Mouse (Mus musculus): ENCODE results near the gene Bnipl.
A peak's percentile ranks its signal among the peaks of the same experiment; 100 is the strongest.

Gene Bnipl

DNA sequence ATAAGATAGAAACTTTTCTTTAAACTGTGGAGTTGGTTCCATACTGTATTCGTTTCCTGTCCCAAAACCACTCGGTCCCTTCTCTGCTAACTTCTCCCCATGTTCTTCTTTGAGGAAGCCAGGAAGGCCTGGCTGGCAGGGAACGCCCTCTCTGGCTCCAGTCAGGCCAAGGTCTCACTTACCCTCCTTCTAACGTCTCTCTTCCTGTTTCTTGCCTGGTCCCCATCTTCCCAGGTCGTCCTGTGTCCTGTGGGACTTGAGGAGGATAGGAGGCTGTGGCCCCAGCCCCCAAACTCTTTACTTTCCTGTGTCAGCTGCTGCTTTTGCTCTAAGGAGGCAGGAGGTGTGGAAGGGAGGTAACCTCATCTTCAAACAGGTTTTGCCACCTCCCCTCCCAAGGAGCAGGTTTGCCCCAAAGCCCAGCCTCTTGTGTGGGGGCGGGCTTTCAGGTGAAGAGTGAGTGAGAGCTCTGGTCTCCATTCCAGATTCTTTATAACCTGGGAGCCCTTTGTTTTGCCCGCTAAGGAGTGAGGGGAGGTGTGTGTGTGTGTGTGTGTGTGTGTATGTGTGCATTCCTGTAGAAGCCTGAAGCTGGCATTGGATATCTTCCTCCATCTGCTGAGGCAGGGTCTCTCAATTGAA is at the start of gene Bnipl:
Gene Bnipl, minus strand, starts transcription at position 411 of the 642 bp plus-strand sequence.
- no peak for DNase-seq

DNA sequence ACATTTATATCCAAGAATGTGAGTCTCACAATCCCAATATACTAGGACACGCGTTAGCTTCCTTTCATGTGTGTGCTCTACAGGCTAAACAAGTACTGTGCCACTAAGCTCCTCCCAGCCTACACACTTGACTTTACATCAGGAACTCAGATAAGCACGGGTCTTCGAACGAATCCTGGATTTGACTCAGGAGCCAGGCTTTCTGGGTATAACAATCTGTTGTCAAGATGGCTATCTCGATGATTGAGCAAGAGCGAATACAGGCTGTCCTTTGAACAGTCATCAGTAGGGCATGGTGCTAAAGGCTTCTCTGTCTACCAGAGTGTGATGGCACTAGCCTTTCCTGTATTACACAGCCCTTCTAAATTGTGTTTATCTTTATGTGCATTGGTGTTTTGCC is 47.0 kb upstream of the Bnipl start:
- DNase-seq, result no peak

DNA sequence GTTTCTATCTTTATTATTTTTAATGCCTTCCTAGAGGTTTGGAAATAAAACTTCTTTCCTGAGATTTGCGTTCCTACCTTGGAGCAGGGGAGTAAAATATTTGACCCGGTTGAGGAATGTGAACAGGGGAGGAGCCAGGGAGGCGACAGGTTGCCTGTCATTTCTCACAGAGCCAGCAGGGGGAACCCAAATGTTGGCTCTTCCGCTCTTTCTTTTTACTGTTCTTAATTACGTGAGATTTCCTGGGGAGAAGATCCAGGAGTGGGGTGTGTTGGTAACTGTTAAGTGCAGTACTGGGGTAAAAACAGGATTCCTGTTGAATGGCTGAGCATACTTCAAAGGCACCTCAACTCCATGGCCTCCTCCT is 45.1 kb upstream of the Bnipl start:
- peak in 1 of 2 experiments; percentile 53 for DNase-seq

DNA sequence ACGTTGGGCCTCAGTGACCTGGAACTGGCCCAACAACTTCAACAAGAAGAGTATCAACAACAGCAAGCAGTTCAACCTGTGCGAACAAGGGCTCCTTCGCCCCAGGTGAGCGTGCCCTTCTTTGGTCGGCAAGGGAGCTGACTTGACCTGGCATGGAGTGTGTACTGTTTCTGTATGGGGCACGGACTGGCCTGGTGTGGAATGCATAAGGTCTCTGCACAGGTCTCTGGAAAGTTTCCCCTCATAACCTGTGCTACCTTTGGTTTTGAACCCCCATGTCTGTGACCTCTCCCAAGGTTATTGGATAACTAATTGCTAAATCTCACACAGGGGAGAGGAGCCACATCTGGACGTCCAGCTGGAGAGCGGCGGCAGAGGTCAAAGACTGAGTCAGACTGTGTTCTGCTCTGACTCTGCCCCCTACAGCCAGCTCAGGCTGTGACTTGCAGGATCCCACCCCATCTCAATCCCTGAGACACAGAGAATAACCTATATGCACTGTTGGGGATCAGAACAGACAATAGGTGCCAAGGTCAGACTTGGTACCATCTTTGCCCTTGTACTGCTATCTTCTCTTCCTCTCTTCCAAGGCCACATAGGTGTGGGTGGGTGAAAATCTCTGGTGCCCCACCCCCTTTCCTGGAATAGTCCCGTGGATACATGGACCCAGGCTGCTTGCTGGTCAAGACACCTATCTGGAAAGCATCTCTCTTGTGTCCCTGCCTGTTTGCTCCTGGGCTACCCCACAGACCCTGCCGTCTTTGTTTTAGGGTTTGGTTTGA is 44.5 kb upstream of the Bnipl start:
- no peak for DNase-seq

DNA sequence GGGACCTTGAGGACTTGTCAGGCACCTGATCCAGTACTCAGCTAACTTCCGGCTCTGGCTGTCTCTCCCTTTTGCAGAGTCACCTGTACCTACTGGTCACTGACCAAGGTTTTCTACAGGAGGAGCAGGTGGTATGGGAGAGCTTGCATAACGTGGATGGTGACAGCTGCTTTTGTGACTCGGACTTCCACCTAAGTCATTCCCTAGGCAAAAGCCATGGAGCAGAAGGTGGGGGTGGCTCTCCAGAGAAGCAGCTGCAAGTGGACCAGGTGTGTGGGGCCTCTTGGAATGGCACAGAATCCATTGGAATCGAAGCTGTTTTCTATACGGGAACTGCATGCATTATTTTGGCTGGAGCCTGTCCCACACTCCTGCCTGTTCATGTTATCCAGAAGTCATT is 43.7 kb upstream of the Bnipl start:
- DNase-seq, result no peak

DNA sequence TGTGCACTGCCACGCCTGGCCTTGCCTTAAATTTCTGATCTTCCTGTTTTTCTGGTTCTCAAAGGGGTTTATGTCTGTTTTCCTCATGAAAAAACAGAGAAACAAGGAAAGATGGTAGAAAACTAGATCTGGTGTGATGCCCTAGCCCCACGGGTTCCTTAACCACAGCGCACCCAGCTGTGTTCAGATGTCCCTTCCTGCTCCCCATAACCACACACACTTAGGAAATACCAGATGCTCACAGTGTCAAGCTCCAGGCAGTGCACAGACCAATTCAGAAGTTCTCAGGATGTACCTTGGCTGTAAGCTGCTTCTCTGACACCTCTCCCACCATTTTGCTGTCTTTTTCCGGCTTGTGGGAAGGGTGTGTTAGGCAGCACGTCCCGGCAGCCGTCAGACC is 43.3 kb upstream of the Bnipl start:
- no peak for DNase-seq

DNA sequence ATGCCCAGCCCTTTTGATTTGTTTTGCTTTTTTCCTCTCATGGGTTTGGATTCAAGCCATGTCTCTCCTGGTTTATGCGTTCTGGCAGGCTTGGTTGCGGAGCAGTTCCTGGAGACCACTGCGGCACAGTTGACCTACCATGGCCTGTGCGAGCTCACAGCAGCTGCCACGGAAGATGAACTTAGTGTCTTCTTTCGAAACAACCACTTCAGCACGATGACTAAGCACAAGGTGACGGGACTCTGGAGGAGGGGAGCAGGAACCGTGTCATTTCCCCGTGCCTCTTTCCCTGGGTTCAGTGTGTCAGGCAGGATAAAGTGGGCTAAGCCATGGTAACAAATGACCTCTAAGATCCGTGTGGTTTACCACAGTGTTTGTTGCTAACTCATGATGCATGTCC is 42.5 kb upstream of the Bnipl start:
- DNase-seq, result no peak

DNA sequence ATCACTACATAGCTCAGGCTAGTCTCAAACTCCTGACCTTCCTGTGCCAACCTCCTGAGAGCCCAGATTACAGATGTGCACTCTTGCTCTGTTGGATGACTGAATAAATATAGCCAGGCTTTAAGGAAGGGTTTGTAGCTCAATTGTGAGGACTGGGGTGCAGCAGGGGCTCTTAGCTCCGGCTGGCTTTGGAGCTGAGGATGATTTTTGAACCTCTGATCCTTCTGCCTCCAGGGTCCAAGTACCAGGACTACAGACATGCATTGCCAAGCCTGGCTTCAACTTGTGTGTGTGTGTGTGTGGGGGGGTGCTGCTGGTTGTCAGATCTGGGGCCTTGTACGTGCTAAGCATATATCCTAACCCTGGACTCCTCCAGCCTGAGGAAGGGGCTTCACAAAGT is 41.9 kb upstream of the Bnipl start:
- no peak for DNase-seq

DNA sequence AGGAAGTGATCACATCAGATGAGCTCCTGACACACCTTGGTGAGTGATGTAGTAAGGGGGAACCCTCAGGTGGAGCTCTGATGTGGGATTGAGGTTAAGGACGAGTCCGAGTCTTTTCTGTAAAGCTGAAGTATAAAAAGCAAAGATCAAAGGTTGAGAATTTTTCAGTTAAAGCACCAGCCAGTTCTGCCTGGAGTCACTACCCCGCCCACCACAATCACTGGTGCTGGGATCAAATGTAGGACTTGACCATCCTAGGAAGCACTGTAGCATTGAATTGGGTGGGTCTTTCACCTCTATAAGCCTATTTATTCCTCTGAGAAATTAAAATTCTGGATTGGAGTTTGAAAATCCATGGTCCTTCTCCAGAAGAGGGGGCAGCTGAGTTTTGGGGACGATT is 40.0 kb upstream of the Bnipl start:
- DNase-seq, result no peak

DNA sequence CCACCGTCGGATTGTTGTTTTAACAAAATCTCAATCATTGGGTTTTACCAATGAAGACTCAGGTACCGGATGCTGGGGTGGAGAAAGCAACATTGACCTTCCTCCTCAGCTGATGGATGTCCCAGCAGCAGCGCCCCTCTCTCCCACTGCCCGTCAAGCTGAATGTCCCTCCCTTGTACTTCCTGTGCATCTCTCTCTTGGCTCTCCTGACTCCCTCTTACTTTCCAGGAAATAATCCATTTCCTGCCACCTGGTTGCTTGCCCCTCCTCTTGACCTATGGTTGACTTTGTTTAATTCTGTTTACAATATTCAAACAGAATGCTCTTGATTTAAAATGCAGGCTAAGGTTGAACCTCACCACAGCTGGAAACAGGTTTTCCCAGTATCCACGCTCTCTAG is 39.2 kb upstream of the Bnipl start:
- no peak for DNase-seq

DNA sequence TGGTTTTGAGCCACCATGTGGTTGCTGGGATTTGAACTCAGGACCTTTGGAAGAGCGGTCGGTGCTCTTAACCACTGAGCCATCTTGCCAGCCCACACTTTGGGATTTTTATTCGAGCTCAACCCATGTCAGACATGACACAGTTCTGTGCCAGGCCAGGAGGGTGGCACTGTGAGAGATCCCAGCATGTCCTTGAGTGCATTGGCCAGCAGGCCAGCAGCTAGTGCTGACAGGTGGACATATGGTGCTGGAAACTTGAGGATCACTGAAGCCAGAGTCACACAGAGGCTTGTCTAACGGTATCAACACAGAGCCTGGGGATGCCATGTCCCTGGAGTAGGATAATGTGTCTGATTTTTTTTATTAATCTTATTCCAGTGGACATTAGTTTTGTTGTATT is 38.4 kb upstream of the Bnipl start:
- peak; percentile 78 to 85 for DNase-seq

DNA sequence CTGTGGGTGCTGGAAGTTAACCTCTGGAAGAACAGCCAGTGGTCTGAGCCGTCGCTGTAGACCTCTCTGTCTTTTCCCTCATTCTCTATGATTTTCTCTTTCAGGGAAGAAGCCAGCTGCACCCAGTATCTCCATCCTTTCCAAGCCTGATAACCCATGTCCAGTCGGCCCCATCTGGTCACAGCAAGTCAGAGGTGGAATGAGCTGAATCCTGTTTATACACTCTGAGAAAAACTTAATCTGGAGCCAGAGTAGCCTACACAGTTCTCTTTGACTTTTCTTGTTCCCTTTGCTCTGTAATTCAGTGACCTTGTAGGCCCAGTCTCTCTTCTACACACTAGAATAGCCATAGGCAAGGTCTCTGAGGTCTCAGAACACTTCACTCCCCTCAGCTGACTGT is 36.5 kb upstream of the Bnipl start:
- no peak for DNase-seq

DNA sequence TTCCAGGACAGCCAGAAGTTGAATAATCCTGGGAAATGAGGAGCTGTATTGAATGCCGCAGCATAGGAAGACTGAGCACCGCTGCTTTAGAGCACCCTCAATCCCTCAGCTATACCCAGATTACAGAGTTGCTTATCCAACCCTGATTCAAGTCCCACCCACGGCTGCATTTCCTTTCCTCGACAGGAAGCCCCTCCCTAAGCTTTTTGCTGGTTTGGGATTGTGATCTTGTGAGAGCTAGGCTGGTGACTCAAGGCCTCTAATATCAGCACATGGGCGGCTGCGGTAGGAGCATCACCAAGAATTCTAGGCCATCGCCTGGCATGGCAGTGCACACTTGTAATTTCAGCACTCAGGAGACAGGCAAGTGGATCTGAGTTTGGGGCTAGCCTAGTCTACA is 35.5 kb upstream of the Bnipl start:
- no peak for DNase-seq

DNA sequence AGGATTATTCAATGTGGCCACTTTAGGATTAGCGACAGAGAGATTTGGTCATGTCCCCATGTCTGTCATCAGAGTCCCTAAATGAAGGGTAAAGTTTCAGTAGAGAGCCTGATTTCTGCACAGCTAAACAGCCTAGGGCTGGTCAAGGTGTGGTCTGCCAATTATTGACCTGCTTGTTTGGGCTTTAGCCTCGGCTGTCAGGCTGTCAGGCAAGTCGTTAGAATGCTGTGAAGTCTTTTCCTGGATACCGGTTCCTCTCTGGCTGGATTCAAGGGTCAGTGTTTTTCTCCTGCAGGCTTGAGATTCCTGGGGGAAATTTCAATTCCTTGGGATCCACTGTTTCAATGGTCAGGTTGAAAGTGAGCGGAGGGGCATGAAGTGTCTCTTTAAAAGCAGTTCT is 35.0 kb upstream of the Bnipl start:
- no peak for DNase-seq

DNA sequence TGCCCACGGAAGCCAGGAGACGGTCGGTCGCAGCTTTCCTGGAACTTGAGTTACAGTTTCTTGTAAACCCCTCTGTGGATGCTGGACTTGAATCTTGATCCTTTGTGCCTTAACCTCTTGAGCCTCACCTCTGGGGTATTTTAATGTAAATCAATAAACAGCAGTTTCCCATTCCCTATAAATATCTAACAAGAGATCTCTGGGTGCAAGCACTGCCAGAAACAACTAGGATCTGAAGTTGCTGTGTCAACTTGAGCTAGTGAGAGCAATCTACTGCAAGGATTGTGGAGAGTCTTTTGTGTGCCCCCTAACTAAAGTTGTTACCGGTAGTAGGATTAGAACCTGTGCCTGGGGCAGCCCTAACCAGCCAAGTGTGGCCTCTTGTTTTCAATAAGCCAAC is 34.4 kb upstream of the Bnipl start:
- DNase-seq, result no peak

DNA sequence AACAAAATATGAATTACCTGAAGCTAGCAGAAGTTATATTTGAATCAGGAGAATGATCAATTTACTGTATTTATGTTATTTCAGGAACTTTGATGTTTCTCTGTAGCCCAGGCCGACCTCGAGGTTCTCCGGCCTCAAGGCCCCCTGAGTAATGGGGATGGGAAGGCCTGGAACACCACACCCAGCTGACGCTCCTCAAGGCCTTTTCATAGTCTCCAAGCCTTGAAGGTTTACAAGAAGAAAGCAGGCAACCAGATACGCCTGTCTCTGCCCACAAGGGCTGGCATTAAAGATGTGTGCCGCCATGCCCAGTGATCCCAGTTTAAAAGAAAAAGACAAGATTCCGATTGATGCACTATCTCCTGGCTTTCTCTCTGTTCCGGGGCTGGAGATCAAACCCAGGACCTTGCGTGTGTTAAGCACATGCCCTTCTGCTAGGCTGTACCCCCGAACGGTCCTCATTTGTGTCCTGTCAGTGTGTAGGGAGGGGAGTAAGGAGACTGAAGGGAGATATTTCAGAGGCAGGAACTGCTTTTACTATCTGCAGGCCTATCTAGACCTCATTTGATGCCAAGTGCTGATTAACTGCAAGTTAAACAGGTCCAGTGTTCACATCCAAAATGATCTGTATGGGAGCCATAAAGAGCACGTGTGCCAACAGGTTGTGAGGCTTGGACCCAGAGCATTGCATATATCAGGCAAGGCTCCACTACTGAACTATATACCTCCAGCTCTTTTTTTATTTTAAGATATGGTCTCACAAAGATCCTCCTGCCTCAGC is 33.7 kb upstream of the Bnipl start:
- no peak for DNase-seq

DNA sequence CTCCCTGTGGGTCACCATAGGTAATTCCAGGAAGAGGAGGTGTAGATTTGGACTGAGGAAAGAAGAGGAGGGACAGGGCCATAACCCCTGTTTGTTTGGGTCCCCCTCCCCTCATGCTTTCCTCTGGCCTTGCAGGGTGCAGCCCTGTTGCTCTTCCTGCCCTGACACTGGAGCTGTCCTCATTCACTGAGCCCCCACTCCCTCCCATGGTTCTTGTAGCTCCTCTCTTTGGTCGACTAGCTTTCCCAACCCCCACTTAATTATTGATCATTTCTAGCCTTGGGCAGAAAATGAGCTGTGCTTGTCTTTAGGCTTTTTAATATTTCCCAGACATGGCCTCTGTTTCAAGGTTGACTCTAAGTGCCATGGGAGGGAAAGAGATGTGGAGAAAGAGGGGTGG is 33.1 kb upstream of the Bnipl start:
- no peak for DNase-seq

DNA sequence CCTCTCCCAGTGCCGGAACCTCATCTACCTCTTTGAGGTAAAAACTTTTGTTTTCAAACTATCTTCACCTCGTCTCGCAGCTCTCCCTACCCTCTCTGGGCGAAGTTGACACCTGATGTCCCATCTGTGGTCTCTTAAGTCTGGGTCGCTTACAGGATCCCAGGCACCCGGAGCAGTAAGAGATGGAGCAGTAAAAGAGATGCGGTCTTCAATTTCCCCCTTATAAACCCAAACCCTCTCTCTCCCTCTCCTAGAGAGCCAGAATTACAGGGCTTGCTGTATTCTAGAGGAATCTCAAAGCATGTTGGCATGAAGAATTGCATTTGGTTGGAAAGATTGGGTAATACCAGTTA is 32.6 kb upstream of the Bnipl start:
- no peak for DNase-seq

DNA sequence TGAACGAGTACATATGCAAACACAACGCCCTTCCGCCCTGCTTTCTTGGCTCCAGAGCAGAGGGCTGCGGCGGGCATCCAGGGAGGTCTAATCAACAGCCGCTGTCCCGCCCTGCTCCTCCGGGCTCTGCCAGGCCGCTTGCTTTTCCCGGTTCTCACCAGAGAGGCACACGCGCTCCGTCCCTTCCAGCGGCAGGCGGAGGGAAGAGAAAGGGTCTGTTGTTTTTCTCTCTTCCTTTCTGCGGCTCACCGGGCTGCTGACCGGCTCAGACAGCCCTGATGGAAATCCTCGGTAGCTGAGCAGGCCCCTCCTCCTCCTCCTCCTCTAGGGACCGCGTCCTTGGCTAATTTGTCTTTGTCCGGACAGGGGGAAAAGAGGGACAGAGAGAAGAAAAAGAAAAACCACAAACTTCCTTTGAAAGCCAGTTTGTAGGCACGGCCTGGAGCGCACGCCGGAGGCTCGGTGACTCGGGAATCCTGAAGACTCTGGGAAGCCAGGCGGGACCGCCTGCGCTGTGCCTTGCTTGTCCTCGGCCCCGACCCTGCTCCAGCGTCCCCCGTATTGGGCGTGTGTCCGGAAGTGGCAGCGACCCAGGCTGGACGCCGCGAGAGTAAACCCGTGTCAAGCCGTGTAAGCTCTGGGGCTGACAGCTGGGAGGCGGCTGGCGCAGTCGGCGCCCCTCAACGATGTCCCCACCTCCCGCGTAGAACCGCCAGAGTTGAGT is 32.0 kb upstream of the Bnipl start:
- peak; percentile 84 to 85 for DNase-seq

DNA sequence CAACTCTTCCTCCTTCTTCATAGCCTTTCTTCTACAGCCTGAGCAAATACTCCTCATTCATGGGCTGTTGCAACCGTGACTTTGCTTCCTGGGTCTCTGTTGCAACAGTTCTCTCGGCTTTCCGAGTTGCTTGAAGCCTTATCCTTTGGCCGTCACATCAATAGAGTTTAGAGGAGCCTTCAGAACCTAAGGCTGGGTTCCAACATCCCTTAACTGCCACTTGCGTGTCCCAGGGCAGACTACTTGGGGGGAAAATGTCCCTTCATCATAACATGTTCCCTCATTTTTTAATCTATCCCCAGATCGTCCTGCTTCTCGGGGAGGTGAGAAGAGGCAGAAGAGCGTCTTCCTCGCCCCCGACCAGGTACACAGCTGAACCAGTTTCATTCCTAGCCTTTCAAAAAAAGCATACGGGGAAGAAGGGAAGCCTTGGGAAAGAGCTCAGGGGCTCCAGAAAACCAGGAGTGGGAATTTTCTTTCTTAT is 31.4 kb upstream of the Bnipl start:
- no peak for DNase-seq

DNA sequence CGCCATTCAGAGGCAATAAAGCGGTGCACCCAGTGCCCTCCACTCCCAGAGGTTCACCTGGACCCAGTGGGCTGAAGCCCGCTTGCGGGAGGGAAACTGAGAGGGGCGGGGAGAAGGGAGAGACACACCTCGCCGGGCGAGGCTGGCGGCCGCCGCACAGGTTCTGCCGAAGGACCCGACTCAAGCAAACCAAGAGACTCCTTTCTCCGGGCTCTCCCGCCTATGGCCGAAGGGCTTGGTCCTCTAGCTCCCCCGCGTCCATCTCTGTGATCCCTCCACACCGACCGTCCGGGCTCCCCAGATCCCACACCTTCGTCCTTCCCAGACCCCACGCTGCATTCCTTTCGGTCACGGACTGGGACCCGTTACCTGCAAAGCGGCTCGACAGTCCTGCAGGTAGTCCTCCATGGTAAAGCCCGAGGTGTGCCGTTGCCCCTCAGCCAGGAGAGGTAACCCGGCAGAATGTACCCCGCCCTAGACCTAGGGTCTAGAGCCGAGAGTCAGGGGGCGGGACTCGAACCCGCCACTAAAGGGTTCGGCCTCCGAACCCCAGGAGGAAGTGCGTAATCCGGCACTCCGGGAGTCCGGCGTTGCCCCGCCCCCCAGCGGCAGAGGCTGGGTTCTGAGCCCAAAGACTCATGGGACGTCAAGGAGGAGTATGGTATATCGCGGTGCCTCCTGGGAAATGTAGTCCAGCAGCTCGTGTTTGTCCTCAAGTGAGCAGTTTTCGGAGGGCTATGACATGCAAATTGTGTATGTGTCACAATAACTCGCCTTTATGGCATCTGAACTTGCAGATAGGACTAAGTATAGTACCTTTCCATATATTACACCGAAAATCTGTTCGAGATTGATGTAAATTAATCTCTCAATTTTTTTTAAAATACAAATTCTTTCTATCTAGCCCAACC is 30.5 kb upstream of the Bnipl start, which contains the start of the genes Mindy1 and Prune1:
Gene Mindy1, plus strand, starts transcription at position 130 of the 911 bp plus-strand sequence.
Gene Prune1, minus strand, starts transcription at position 861 of the 911 bp plus-strand sequence.
- DNase-seq, result peak; percentile 99 to 100

DNA sequence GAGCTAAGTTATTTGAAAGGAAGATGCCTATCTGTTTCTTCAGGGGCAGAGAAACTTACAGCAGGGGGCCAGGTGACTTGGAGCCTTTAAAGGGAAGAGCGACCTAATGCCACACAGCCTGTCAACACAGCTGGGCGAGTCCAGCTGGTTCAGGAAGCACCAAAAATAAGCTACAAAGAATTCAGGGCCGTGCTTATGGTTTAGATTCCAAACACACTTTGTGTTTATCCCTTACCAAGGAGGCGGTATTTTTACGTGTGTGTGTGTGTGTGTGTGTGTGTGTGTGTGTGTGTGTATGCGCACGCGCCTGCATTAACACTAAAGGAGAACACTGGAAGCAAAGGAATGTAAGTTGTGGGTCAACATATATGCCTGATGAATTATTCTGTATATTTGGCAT is 29.8 kb upstream of the Bnipl start:
- DNase-seq, result peak in 1 of 2 experiments; percentile 56

All from cerebellum, adult 18-20 months (tissue).